Mouse (Mus musculus): Measurements from ENCODE around the gene Ube2l6. TPM values are rescaled to one million over a fixed set of nuclear protein-coding genes. Genes with fewer than 3 reads are reported as not detected.

Ube2l6 gene
- polyA plus RNA-seq, 1 experiment from 2014 or later = 16.6 TPM

DNA sequence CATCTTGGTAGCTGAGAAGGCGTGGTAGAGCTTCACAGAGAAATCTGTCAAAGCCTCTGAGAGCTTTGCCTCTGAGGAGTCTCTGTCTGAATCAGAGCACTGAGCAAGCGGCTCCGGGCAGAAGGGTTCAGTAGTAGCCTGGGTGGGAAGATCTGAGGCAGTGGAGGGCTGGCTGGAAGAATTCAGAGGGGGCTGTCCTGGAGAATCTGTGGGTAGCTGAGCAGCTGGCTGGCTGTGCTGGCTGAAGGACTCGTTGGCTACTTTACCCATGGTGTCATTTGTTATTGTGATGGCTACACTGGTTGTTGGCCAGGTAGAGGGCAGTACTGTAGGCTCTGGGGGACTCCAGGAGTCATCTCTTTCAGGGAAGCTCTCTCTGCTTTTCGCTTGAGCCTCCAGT lies 25.4 kb upstream of the Ube2l6 start:
- Histone ChIP-seq H3K27ac (no peak overlapping the region), H3K36me3 (peaks cover 5% of the 10 kb centered on the region; the same call in 1 of the 2 replicates), H3K4me2 (replicated peaks) (no peak overlapping the region), H3K4me1 (replicated peaks) (peaks cover 20% of the 10 kb centered on the region), H3K9ac (replicated peaks) (no peak overlapping the region), H3K4me3 (replicated peaks) (no peak overlapping the region), H3K9me3 (no peaks in the 10 kb centered on the region), H3K27me3 (no peaks in the 10 kb centered on the region)
- 86% methylated on average over 5 of the region's 5 CpGs for WGBS
- ATAC-seq = no peak

- Histone ChIP-seq H3K9me3 (no peaks in the 10 kb centered on the region), H3K36me3 (peaks cover 5% of the 10 kb centered on the region; the same call in 1 of the 2 replicates), H3K27ac (peak overlapping the region; percentile 70), H3K4me3 (replicated peaks) (peak overlapping the region; percentile 33), H3K4me1 (replicated peaks) (peaks cover 20% of the 10 kb centered on the region), H3K9ac (replicated peaks) (peak overlapping the region; percentile 48), H3K27me3 (no peaks in the 10 kb centered on the region), H3K4me2 (replicated peaks) (peak overlapping the region; percentile 53)
- 0% methylated on average over 12 of the region's 15 CpGs for WGBS
- ATAC-seq = peak; percentile 95
Measured at GRCm38 (mm10) chr2:84774751-84775150, 23.9 kb upstream of the Ube2l6 start.

DNA sequence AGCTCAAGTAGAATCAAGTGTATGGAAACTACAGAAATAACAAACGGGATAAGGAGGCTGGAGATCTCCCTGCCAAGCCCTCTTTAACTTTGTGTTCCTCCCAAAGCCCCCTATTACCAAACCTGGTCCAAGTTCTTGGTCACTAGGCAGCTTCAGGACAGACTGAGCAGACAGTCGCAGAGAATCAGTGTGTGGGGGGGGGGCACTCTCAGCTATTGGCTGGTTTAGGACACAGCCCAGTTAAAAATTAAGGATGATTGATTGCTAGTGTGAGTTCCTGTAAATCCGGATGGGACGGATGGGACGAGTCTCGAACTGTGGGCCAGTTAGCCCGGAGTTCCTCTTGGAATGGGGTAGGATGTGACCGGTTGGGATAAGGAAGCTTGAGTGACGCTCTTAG lies 23.4 kb upstream of the Ube2l6 start, which contains the start of gene Serping1:
Gene Serping1, minus strand, starts transcription at position 204 of the 400 bp plus-strand sequence.
- Histone ChIP-seq H3K36me3 (no peaks in the 10 kb centered on the region), H3K9me3 (no peaks in the 10 kb centered on the region), H3K4me2 (replicated peaks) (peak within 1 kb of the TSS; percentile 53), H3K27ac (peak within 1 kb of the TSS; percentile 70), H3K9ac (replicated peaks) (peak within 1 kb of the TSS; percentile 48), H3K4me3 (replicated peaks) (peak within 1 kb of the TSS; percentile 33), H3K4me1 (replicated peaks) (peaks cover 20% of the 10 kb centered on the region), H3K27me3 (no peaks in the 10 kb centered on the region)
- ATAC-seq = peak; percentile 51
- WGBS = 67% methylated on average over 9 of the region's 9 CpGs

DNA sequence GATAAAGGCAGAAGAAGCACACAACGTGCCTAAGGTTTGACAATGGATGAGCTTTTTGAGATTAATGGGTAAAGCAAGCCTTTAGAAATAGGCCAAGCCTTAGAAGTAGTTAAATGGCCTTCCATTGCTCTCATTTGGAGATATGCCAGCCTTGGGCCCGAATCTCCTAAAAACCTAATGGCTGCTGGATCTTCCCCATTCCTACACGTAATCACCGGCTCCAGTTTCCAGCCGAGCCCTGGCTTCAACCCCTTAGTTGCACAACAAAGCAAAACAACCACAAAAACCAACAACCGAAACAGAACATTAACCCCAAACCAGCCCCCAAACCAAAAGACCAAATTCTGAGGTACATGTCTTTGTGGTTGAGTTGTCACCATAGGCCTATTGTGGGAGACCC lies 23.0 kb upstream of the Ube2l6 start:
- H3K9ac ChIP-seq (replicated peaks) = no peak overlapping the region
- ATAC-seq = no peak
- no peaks in the 10 kb centered on the region for H3K9me3 ChIP-seq
- H3K4me2 ChIP-seq (replicated peaks) = no peak overlapping the region
- H3K36me3 ChIP-seq = no peaks in the 10 kb centered on the region
- no peaks in the 10 kb centered on the region for H3K27me3 ChIP-seq
- H3K27ac ChIP-seq = peak overlapping the region; percentile 70
- no peak overlapping the region for H3K4me3 ChIP-seq (replicated peaks)
- H3K4me1 ChIP-seq (replicated peaks) = peaks cover 20% of the 10 kb centered on the region
- WGBS = 83% methylated on average over 6 of the region's 6 CpGs

- peaks cover 20% of the 10 kb centered on the region for H3K4me1 ChIP-seq (replicated peaks)
- no peaks in the 10 kb centered on the region for H3K27me3 ChIP-seq
- no peaks in the 10 kb centered on the region for H3K36me3 ChIP-seq
- H3K9ac ChIP-seq (replicated peaks) = no peak overlapping the region
- no peak overlapping the region; the same call in 1 of the 2 replicates for H3K27ac ChIP-seq
- WGBS = 62% methylated on average over 3 of the region's 3 CpGs
- no peak overlapping the region for H3K4me2 ChIP-seq (replicated peaks)
- H3K9me3 ChIP-seq = no peaks in the 10 kb centered on the region
- no peak for ATAC-seq
- H3K4me3 ChIP-seq (replicated peaks) = no peak overlapping the region
Measured at GRCm38 (mm10) chr2:84777706-84778105, 20.9 kb upstream of the Ube2l6 start.

- H3K9ac ChIP-seq (replicated peaks) = no peak overlapping the region
- 57% methylated on average over 6 of the region's 6 CpGs for WGBS
- H3K4me3 ChIP-seq (replicated peaks) = no peak overlapping the region
- H3K4me2 ChIP-seq (replicated peaks) = no peak overlapping the region
- no peak overlapping the region for H3K27ac ChIP-seq
- no peaks in the 10 kb centered on the region for H3K36me3 ChIP-seq
- ATAC-seq = no peak
- no peaks in the 10 kb centered on the region for H3K27me3 ChIP-seq
- H3K4me1 ChIP-seq (replicated peaks) = peaks cover 7% of the 10 kb centered on the region
- no peaks in the 10 kb centered on the region for H3K9me3 ChIP-seq
Measured at GRCm38 (mm10) chr2:84779210-84779609, 19.4 kb upstream of the Ube2l6 start.

DNA sequence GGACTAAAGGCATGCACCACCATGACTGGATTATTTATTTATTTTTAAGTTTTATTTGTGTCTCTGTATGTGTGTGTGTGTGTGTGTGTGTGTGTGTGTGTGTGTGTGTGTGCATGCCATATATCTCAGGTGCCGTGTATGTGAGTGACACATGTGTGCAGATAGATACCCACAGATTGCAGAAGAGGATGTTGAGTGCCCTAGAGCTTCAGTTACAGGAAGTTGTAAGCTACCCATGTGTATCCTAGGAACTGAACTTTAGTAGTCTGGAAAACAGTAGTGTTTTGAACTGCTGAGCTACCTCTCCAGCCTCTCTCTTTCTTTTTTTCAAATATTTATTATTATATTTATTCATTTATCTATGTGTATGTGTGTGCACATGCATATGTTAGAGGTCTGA lies 15.3 kb upstream of the Ube2l6 start:
- no peak for ATAC-seq
- Histone ChIP-seq H3K27ac (no peak overlapping the region), H3K9me3 (no peaks in the 10 kb centered on the region), H3K4me3 (replicated peaks) (no peak overlapping the region), H3K36me3 (no peaks in the 10 kb centered on the region), H3K4me2 (replicated peaks) (no peak overlapping the region), H3K4me1 (replicated peaks) (no peaks in the 10 kb centered on the region), H3K27me3 (no peaks in the 10 kb centered on the region), H3K9ac (replicated peaks) (no peak overlapping the region)
- 93% methylated on average over 1 of the region's 1 CpGs for WGBS

GRCm38 (mm10) chr2:84783840-84784566 lies 14.6 kb upstream of the Ube2l6 start:
- ATAC-seq = no peak
- Histone ChIP-seq H3K36me3 (no peaks in the 10 kb centered on the region), H3K9ac (replicated peaks) (no peak overlapping the region), H3K27ac (no peak overlapping the region), H3K4me3 (replicated peaks) (no peak overlapping the region), H3K9me3 (no peaks in the 10 kb centered on the region), H3K4me1 (replicated peaks) (no peaks in the 10 kb centered on the region), H3K4me2 (replicated peaks) (no peak overlapping the region), H3K27me3 (no peaks in the 10 kb centered on the region)
- 81% methylated on average over 3 of the region's 3 CpGs for WGBS

DNA sequence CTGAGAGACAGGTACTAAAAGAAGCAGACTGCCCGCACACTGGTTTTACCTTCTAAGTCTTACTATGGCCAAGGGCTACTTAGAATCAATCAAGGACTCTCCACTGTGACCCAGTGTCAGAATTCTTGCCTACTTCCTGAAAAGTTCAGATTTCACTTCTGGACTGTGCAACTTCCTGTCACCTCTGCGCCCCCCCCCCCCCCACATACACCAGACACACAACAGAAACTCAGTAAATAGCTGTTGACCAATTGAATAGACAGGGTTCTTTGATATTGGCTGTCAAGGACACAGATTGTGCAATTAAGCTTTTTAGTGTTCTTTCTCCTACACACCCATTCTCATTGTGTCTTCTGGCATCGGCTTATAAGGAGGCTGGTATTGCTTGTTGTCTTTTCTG lies 10.3 kb upstream of the Ube2l6 start:
- Histone ChIP-seq H3K9me3 (no peaks in the 10 kb centered on the region), H3K36me3 (no peaks in the 10 kb centered on the region), H3K9ac (replicated peaks) (no peak overlapping the region), H3K4me3 (replicated peaks) (no peak overlapping the region), H3K4me1 (replicated peaks) (no peaks in the 10 kb centered on the region), H3K27me3 (no peaks in the 10 kb centered on the region), H3K4me2 (replicated peaks) (no peak overlapping the region), H3K27ac (no peak overlapping the region)
- WGBS = 80% methylated on average over 3 of the region's 3 CpGs
- ATAC-seq = no peak

DNA sequence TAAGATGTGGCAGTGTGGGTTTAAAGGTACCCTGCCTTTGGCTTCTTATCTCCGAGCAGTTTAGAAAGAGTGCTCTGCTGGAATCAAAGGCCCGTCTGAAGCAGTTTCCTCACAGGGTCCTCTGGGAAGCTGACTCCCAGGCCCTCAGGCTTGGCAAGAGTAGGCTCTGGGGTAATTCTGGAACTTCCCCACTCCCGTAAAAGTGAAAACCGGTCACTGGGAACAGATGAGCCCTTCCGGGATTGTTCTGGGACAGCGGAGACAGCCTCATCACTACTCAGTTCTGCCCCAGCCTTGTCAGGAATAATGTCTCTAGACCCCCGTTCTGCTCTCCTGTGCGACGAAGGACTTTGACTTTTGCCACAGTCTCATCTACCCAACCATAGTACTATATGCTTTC lies 8.2 kb upstream of the Ube2l6 start:
- Histone ChIP-seq H3K9me3 (no peaks in the 10 kb centered on the region; the same call in 1 of the 2 replicates), H3K36me3 (no peaks in the 10 kb centered on the region), H3K4me1 (replicated peaks) (no peaks in the 10 kb centered on the region), H3K27ac (no peak overlapping the region), H3K4me2 (replicated peaks) (no peak overlapping the region), H3K4me3 (replicated peaks) (no peak overlapping the region), H3K9ac (replicated peaks) (no peak overlapping the region), H3K27me3 (no peaks in the 10 kb centered on the region)
- ATAC-seq = no peak
- 55% methylated on average over 9 of the region's 9 CpGs for WGBS

GRCm38 (mm10) chr2:84792516-84792915 lies 6.1 kb upstream of the Ube2l6 start:
- no peak overlapping the region for H3K4me3 ChIP-seq (replicated peaks)
- no peaks in the 10 kb centered on the region; the same call in 1 of the 2 replicates for H3K9me3 ChIP-seq
- no peak overlapping the region for H3K4me2 ChIP-seq (replicated peaks)
- H3K27me3 ChIP-seq = no peaks in the 10 kb centered on the region
- no peak overlapping the region for H3K9ac ChIP-seq (replicated peaks)
- H3K36me3 ChIP-seq = no peaks in the 10 kb centered on the region
- no peak for ATAC-seq
- H3K27ac ChIP-seq = no peak overlapping the region
- 87% methylated on average over 3 of the region's 3 CpGs for WGBS
- no peaks in the 10 kb centered on the region for H3K4me1 ChIP-seq (replicated peaks)

DNA sequence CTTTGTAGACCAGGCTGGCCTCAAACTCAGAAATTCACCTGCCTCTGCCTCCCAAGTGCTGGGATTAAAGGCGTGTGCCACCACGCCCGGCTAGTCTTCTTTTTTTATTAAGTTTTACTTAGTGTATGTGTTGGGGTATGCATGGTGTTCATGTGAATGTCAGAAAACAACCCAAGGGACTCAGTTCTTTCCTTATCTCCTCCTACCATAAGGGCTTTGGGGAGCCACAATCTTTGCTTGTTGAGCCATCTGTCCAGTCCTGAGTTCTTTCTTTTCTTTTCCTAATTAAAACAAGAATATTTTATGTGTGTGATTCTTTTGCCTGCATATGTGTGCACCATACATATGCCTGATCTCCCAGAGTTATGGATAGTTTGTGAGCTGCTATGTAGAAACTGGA lies 5.5 kb upstream of the Ube2l6 start:
- H3K9ac ChIP-seq (replicated peaks) = no peak overlapping the region
- no peaks in the 10 kb centered on the region for H3K36me3 ChIP-seq
- no peaks in the 10 kb centered on the region; the same call in 1 of the 2 replicates for H3K9me3 ChIP-seq
- no peak for ATAC-seq
- 96% methylated on average over 3 of the region's 3 CpGs for WGBS
- H3K27ac ChIP-seq = no peak overlapping the region
- no peak overlapping the region for H3K4me2 ChIP-seq (replicated peaks)
- no peaks in the 10 kb centered on the region for H3K4me1 ChIP-seq (replicated peaks)
- no peaks in the 10 kb centered on the region for H3K27me3 ChIP-seq
- H3K4me3 ChIP-seq (replicated peaks) = no peak overlapping the region

- no peaks in the 10 kb centered on the region; the same call in 1 of the 2 replicates for H3K9me3 ChIP-seq
- H3K4me1 ChIP-seq (replicated peaks) = no peaks in the 10 kb centered on the region; the same call in 1 of the 2 replicates
- no peaks in the 10 kb centered on the region for H3K27me3 ChIP-seq
- H3K9ac ChIP-seq (replicated peaks) = no peak overlapping the region
- H3K27ac ChIP-seq = no peak overlapping the region
- 86% methylated on average over 3 of the region's 3 CpGs for WGBS
- no peak overlapping the region for H3K4me3 ChIP-seq (replicated peaks)
- ATAC-seq = no peak
- H3K36me3 ChIP-seq = no peaks in the 10 kb centered on the region
- H3K4me2 ChIP-seq (replicated peaks) = no peak overlapping the region
Measured at GRCm38 (mm10) chr2:84793871-84794270, 4.8 kb upstream of the Ube2l6 start.

Data from midbrain, embryonic 13.5 days (tissue).